Mouse (Mus musculus) heart, postnatal 4 days (tissue): ENCODE measurements around the gene Fhit. TPM values are rescaled to one million over a fixed set of nuclear protein-coding genes. Genes with fewer than 3 reads are reported as not detected.
"Not testable (repeated sequence)": the region's sequence is repeated elsewhere in the genome, so short reads cannot be mapped to it uniquely, and the experiment has no call there.

ENCODE experiments used
- DNase-seq: peaks from one replicate; pipeline ENCODE4 v3.0.0; 2021
- total RNA-seq, 2 experiments: library from RNA; stranded (reverse); gene quantifications; 2 replicates each; pipeline ENCODE4 v1.2.3; 2021

Gene Fhit
- total RNA-seq, 2 experiments from 2014 or later = 3.2 to 3.8 TPM

DNA sequence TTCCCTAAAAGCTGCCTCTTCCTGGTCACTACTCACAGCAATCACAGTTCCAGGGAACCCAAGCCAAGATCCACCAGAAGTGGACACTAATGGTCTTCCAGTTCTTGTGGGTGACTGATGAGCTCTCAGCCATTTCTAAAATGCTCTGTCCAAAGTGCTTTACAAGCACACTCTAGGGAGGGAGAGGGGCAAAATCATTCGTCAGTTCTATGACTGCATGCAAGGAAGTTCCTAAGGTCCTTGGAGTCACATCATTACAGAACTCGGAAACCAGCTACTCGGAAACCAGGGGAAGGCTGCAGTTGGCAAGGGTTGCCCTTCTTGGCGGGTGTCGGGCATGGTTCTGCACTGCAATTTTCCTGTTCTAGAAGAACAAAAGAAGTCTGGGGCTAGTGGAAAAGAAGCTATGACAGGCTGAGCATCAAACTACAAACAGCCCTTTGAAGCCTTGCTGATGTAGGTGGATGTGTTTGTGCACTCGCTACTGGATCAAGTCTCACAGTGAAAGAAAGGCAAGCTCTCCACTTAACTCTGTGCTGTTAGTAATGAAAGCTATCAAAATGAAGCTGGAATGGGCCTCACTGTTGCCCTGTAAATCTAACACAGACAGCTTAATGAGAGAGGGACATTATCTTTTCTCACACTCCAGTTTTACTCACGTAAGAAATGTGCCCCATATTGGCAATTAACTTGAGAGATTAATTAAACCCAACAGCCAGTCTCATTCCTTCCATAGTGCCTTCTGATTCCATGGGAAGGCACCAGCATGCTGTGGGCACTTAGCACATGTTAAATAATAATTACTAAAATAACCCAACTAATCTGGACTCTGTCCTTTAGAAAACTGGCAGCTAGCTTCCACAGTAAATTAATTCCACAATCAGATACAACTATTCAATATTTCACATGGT, 243.7 kb downstream of the Fhit start:
- no peak for DNase-seq

DNA sequence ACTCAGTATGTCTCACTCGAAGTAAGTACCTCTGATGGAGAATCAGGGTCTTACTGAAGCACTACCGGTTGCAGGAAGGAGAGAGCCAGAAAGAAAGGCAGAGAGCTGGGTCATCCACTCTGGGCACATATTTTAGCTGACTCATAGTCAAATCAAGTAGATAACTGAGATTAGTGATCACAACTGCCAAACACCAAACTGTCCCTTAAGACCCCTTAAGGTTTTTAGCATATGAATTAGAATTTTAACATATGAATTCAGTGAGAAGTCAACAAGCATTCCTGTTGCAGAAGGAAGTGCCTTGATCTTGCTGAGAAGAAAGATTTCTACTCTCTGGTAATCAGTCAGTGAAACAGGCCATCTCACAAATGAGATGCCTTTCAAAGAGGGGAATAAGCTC, 253.8 kb downstream of the Fhit start:
- no peak for DNase-seq

DNA sequence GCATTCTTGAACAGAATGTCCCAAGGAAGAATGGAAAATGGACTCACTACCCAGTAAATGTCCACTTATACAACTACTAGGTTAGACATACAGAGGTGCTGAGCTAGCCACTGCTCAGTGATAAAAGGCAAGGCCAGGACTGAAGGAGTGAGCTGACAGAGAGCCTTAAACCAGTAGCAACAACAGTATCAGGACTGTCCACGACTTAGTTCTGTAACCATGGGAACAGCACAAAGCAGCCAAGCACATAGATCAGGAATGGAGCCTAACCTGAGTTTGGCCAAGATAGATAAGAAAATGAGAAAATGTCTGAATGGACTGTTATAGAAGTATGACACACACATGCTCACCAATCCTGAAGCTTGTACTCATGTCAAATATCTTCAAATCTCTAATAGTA, 279.1 kb downstream of the Fhit start:
- no peak for DNase-seq

GRCm38 (mm10) chr14:10880749-10881148, 281.1 kb downstream of the Fhit start:
- DNase-seq = no peak

GRCm38 (mm10) chr14:10874595-10875372, 287.1 kb downstream of the Fhit start:
- no peak for DNase-seq

DNA sequence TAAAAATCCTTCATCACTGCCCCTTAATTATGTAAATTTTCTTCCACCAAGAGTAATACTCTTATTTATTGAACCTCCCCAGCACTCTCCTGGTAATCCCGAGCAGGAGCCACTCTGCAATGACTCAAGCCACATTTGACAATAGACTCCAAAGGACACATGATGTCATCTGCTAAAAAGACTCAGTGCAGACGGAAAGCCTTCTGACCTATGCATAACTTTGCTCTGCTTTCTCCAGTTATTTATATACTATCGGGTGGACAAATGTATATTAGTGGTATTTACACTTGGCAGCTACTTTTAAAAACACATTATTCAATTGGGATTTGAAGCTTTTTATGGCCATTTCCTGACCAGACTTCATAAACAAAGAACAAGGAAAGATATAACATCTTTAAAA, 304.2 kb downstream of the Fhit start:
- DNase-seq = no peak

- no peak for DNase-seq
Observed at GRCm38 (mm10) chr14:10851936-10852335, 309.9 kb downstream of the Fhit start.

GRCm38 (mm10) chr14:10836001-10836400, 325.8 kb downstream of the Fhit start:
- DNase-seq = no peak

- DNase-seq = no peak
Observed at GRCm38 (mm10) chr14:10824819-10825218, 337.0 kb downstream of the Fhit start.

- no peak for DNase-seq
Observed at GRCm38 (mm10) chr14:10813551-10813950, 348.3 kb downstream of the Fhit start.

DNA sequence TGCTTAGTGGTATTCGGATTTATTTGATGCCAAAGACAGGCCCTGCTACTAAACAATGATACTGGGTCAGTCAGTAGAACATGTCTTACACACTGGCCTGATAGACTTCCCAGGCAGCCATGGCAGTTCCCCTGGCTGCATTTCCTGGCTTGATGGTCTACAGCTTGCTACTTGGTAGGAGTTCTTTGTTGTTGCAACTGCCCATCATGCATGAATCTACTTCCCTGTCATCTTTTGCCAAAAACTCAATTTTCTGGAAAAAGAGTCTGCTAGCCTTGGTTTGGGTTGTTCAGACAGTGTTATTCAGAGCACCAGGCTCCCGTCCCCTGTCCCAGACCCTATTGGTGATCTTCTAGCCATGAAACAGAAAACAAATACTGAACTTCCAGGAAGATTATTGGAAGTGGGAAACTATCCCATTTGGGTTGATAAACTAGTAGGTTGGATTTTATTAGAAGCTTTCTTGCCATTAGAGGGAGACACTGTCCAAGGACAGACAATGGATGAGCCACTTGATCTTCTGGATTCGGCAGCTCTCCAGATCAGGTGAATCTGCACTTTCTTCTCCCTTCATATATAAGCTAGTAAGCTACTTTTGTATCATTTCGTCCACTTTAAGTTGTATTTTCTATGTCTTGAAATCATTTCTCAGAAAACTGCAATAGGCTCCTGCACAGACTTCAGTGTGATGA, 363.2 kb downstream of the Fhit start:
- DNase-seq = no peak

DNA sequence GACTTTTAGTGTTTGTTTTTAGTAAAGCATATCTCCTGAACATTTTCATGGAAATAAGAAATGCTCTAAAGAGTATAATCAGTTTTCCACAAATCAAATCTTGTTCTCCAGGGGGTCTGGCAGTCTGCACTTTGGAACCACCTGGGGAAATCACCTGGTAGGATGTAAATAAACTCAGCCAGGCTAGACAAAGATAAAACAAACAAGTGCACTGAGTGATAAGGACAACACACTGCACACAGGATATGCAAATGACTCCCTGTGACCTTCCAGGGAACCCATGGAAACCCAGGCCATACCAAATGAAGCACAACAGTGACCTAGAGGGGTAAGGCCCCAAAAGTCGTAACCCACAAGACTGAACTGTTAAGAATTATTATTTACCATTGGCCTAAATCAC, 364.2 kb downstream of the Fhit start:
- no peak for DNase-seq

- DNase-seq = no peak
Observed at GRCm38 (mm10) chr14:10795498-10796075, 366.2 kb downstream of the Fhit start.

GRCm38 (mm10) chr14:10783929-10784328, 377.9 kb downstream of the Fhit start:
- no peak for DNase-seq

DNA sequence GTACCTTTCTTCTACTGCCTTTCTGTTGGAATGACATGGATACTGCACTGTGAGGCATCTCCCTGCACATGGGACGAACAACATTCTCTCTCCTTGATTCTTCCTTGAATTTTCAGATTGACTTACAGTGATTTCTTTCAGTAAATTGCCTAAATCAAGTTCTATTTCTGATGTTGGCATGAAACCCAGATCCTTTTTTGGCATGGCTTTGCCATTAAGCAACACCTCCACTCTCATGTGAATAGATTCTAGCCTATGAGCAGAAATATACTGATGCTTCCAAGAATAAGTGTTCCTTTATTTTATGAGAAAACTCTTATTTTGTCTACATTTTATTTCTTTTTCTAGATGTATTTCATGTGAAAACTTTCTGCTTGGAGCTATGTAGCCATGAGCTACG, 383.1 kb downstream of the Fhit start:
- DNase-seq = no peak

DNA sequence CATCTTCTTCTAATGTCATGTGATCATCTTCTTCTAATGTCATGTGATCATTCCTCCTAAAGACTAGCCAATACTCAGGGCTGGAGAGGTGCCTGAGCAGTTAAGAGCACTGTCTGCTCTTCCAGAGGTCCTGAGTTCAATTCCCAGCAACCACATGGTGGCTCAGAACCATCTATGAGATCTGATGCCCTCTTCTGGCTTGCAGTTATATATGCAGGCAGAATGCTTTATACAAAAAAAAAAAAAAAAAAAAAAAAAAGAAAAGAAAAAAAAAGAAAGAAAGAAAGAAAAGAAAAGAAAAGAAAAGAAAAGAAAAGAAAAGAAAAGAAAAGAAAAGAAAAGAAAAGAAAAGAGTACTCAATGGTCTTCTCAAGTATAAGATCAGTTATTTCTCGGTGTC, 407.0 kb downstream of the Fhit start:
- DNase-seq = not testable (repeated sequence)

- no peak for DNase-seq
Observed at GRCm38 (mm10) chr14:10738076-10738475, 423.8 kb downstream of the Fhit start.

GRCm38 (mm10) chr14:10722525-10722924, 439.3 kb downstream of the Fhit start:
- DNase-seq = no peak

- no peak for DNase-seq
Observed at GRCm38 (mm10) chr14:10712916-10713315, 448.9 kb downstream of the Fhit start.

DNA sequence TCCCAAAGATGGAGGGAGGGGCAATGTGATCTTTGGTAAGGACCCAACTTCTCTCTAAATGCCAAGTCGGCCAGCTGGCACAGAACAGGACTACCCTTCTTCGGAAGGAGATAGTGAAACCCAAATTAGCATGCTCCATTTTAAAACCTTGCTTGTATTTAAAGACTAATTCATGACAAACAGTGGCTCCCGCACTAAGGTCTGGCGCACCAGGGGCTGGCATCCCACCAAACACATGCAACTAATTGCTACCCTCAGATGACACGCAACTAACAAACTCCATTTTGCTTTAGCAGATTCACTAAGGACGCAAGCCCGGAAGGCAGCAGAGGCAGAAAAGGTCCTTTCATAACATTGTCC, 449.3 kb downstream of the Fhit start:
- no peak for DNase-seq

DNA sequence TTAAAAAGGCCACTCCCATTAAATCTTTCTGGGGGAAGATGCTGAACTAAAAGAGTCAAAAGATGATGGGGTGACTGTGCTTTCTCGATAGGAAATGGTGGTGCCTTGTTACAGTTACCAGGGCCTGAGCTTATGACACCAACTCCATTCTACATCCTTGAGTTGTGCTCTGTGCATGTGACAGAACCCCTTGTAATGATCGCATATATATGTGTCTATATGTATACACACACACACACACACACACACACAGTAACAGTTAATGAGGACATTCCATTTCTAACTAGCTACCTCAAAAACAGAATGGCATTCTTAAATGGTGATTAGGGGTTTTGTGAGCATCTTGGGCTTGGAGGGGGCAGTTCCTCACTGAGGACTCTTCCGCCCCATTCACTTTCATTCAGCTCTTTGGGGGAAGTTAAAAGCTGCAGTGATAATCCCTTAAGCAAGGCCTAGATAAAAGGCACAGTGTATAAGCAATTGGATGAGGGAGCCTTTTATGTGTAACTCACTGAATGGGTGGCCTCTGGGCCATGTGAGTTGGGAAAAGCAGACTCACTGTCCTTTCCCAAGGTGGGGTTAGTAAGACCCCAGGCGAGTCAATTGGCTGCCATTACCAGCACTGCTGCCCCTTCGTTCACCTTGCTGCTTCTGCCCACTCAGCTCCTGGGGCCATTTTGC, 449.9 kb downstream of the Fhit start:
- DNase-seq = no peak

DNA sequence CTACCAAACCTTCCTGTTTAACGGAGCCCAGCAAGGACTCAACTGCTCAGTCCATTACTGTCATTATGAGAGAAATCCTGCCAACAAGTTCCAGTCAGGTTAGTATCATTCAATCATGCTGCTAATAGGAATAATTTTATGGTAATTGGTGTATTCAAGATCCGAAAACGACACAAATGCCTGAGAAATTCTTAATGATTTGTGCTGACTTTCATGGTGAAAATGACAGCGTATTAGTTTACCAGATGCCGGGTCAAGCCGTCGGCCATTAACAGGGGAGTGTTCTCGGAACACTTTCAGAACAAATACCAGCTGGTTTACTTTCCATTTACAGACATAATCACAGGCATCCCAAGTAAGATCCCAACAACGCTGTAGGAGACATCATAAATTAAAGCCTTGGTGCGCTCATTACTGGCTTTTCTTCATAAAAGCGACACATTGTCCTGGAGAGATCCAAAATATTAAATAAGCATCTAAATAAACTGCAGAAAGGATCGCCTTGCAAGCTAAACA, 451.0 kb downstream of the Fhit start:
- DNase-seq = no peak
